In the genomic region with DNA sequence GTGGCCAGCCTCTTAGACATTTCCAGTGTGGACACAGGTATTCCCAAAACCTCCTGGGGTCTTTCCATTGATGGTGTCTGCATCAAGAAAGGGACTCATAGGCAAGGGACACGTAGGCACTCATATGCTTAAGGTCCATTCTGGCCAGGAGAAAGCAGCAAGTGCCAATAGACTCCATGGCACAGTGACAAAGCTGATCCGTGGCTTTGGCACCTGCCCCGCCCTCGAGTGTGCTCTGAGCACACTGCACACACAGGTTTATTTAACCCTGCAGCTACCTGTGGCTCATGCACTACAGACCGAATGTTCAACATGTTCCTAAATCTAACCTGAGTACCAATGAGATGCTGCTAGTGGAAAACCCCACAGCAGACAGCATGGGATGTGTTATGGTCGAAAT, we compare ENCODE assay signal across 23 mouse cellular contexts.
DNase-seq lines count a peak whose midpoint lies in the region; TF ChIP-seq lines count a peak whose summit lies in the region.
"Had no signal": no experiment of that assay in that cellular context is flagged by ENCODE, and none has a peak within 500 bp of the region (broad histone marks: within the 10 kb centered on the region; RNA-seq: fewer than 3 reads in every experiment).

No protein-coding gene starts in this region.

- no peak for TF ChIP-seq POLR2A in lung, adult 2 months (IDR thresholded peaks at IDR 0.05; ENCODE audit: borderline replicate concordance, extremely low read depth, low read depth, low read length)

- peak; percentile 73 for DNase-seq in heart, adult 11 months
- DNase-seq in heart, embryonic 10.5 days (ENCODE audit: low spot score): no peak
- DNase-seq in lung, adult 2 months: peak; percentile 34
- peak; percentile 36 for DNase-seq in lung, postnatal 14 days
- DNase-seq in lung, postnatal 4 days: peak; percentile 11 to 53
- no peak for DNase-seq in right cerebral cortex, postnatal 14 days
- no peak for DNase-seq in frontal cortex, adult 2 months (ENCODE audit: extremely low spot score in 1 of 2, low spot score in 1 of 2)
- DNase-seq: adrenal gland, postnatal 10 days; B cell, adult 2 months; cerebellum, adult 11 months; cerebellum, adult 8-10 months; gastrocnemius, postnatal 10 days; gastrocnemius, postnatal 36 days; heart, postnatal 10 days; heart, postnatal 36 days had no signal

- peaks cover 19% of the 10 kb centered on the region for H3K4me1 ChIP-seq in heart, embryonic 10.5 days
- no peaks in the 10 kb centered on the region for H3K4me1 ChIP-seq in lung, adult 2 months (ENCODE audit: control insufficient read depth, insufficient read depth, low read length)
- H3K4me1 ChIP-seq: heart, embryonic 15.5 days had no signal

- H3K27me3 ChIP-seq in heart, embryonic 10.5 days (ENCODE audit: insufficient read depth, poor library complexity, severe bottlenecking): 0 out of 2 replicates have a peak, but pooled peaks cover 1% of the 10 kb centered on the region
- H3K27me3 ChIP-seq: CH12.LX; heart, embryonic 12.5 days; Patski had no signal

- no peak overlapping the region for H3K27ac ChIP-seq in heart, embryonic 10.5 days
- H3K27ac ChIP-seq: forebrain, embryonic 10.5 days; heart, embryonic 15.5 days; hindbrain, embryonic 10.5 days; hindbrain, embryonic 13.5 days had no signal

- 77% methylated on average over 6 of the region's 6 CpGs for WGBS in heart, embryonic 10.5 days
- WGBS in lung, adult 2 months: 65% methylated on average over 6 of the region's 6 CpGs

- no peak overlapping the region for H3K4me3 ChIP-seq in heart, embryonic 10.5 days
- H3K4me3 ChIP-seq in lung, adult 2 months (replicated peaks; ENCODE audit: extremely low read depth, low read depth, low read length): no peak overlapping the region
- H3K4me3 ChIP-seq: forebrain, embryonic 10.5 days; heart, embryonic 12.5 days; heart, embryonic 15.5 days; hindbrain, embryonic 10.5 days; hindbrain, embryonic 13.5 days had no signal

- no peaks in the 10 kb centered on the region for H3K9me3 ChIP-seq in heart, embryonic 10.5 days
- H3K9me3 ChIP-seq: heart, embryonic 15.5 days; hindbrain, embryonic 13.5 days had no signal

- no peak for TF ChIP-seq CTCF in lung, adult 2 months (IDR thresholded peaks at IDR 0.05; ENCODE audit: insufficient read depth, low read length)

- H3K36me3 ChIP-seq in heart, embryonic 10.5 days: no peaks in the 10 kb centered on the region
- H3K36me3 ChIP-seq: forebrain, embryonic 10.5 days; G1E; heart, embryonic 12.5 days; heart, embryonic 15.5 days; hindbrain, embryonic 10.5 days; hindbrain, embryonic 13.5 days had no signal

Comparison
In these comparisons a context has a peak if more than half of its experiments do, and no peak if none do; other contexts are left out.
1. DNase-seq: peak in heart, adult 11 months (single experiment), lung, adult 2 months (single experiment), lung, postnatal 14 days (single experiment) and lung, postnatal 4 days (2 of 2); none in heart, embryonic 10.5 days (single experiment), right cerebral cortex, postnatal 14 days (single experiment) and frontal cortex, adult 2 months (0 of 2).